Mouse (Mus musculus) MEL (cell line): ENCODE results near the gene Snd1. TPM values are rescaled to one million over a fixed set of nuclear protein-coding genes. Genes with fewer than 3 reads are reported as not detected.

Experiments
- DNase-seq: peaks from one replicate; pipeline ENCODE4 v3.0.0; 2011; ENCODE audit warnings: low read depth, low spot score
- H3K27ac ChIP-seq: 2 replicates; pipeline ENCODE4 v1.5.1; 2012; ENCODE audit warnings: low read depth, mild to moderate bottlenecking, control low read depth, low read length, moderate library complexity; ENCODE audit not compliant: control insufficient read depth
- H3K27me3 ChIP-seq, 2 experiments: fragments of 150-350 bp in 1 of 2; sonication (generic) in 1 of 2; 2 replicates each; pipeline ENCODE4 v1.6.1; 2012; ENCODE audit warnings: low read length in 2 of 2, mild to moderate bottlenecking in 2 of 2, improper control_type of control experiment in 1 of 2, moderate library complexity in 1 of 2; ENCODE audit not compliant: insufficient read depth in 2 of 2, control insufficient read depth in 1 of 2
- H3K36me3 ChIP-seq, 2 experiments: 2 replicates each; pipeline ENCODE4 v1.6.1; 2012 to 2014; ENCODE audit warnings: low read length in 2 of 2, improper control_type of control experiment in 1 of 2, inconsistent platforms in 1 of 2, mild to moderate bottlenecking in 1 of 2; ENCODE audit not compliant: insufficient read depth in 2 of 2, control insufficient read depth in 1 of 2
- H3K4me1 ChIP-seq, 2 experiments: fragments of 150-350 bp in 1 of 2; sonication (generic) in 1 of 2; 2 replicates each; pipeline ENCODE4 v1.6.1; 2012; ENCODE audit warnings: low read length in 2 of 2, improper control_type of control experiment in 1 of 2, mild to moderate bottlenecking in 1 of 2; ENCODE audit not compliant: insufficient read depth in 2 of 2, control insufficient read depth in 1 of 2
- H3K4me3 ChIP-seq, 2 experiments: fragments of 150-350 bp in 1 of 2; sonication (generic) in 1 of 2; 2 replicates each; pipeline ENCODE4 v1.5.1; 2012; ENCODE audit warnings: low read depth in 2 of 2, low read length in 2 of 2, mild to moderate bottlenecking in 2 of 2, moderate library complexity in 2 of 2, control low read depth in 1 of 2, improper control_type of control experiment in 1 of 2; ENCODE audit not compliant: control insufficient read depth in 1 of 2, insufficient read depth in 1 of 2
- H3K79me2 ChIP-seq: 2 replicates; pipeline ENCODE4 v1.6.1; 2012; ENCODE audit warnings: mild to moderate bottlenecking, low read length, moderate library complexity; ENCODE audit not compliant: control insufficient read depth, poor library complexity, insufficient read depth
- H3K9ac ChIP-seq: 2 replicates; pipeline ENCODE4 v1.6.1; 2012; ENCODE audit warnings: low read depth, mild to moderate bottlenecking, control low read depth, low read length, moderate library complexity; ENCODE audit not compliant: control insufficient read depth, poor library complexity, severe bottlenecking
- H3K9me3 ChIP-seq: fragments of 150-350 bp; sonication (generic); replicated peaks from 2 replicates; pipeline ENCODE4 v1.6.1; 2012; ENCODE audit warnings: mild to moderate bottlenecking, low read length, improper control_type of control experiment, moderate library complexity; ENCODE audit not compliant: insufficient read depth
- BHLHE40 ChIP-seq: IDR thresholded peaks from 2 replicates; pipeline ENCODE4 v1.6.1; 2012; ENCODE audit warnings: low read depth, mild to moderate bottlenecking, inconsistent platforms, low read length, improper control_type of control experiment, borderline replicate concordance
- E2F4 ChIP-seq: IDR thresholded peaks from 2 replicates; pipeline ENCODE4 v1.6.1; 2011; ENCODE audit warnings: low read depth, low read length, improper control_type of control experiment, borderline replicate concordance
- GATA1 ChIP-seq: IDR thresholded peaks from 2 replicates; pipeline ENCODE4 v1.6.1; 2011; ENCODE audit warnings: low read depth, low read length, improper control_type of control experiment
- KAT2A ChIP-seq: conservative IDR thresholded peaks from 2 replicates; pipeline ENCODE4 v1.6.1; 2012; ENCODE audit warnings: low read depth, low read length, improper control_type of control experiment, inconsistent platforms
- MAFK ChIP-seq: IDR thresholded peaks from 2 replicates; pipeline ENCODE4 v1.6.1; 2011; ENCODE audit warnings: low read depth, mild to moderate bottlenecking, low read length, improper control_type of control experiment, borderline replicate concordance
- MAX ChIP-seq: IDR thresholded peaks from 2 replicates; pipeline ENCODE4 v1.6.1; 2011; ENCODE audit warnings: low read length, improper control_type of control experiment
- MEF2A ChIP-seq: IDR thresholded peaks from 2 replicates; pipeline ENCODE4 v1.6.1; 2014; ENCODE audit warnings: low read depth, mild to moderate bottlenecking, inconsistent platforms, low read length, improper control_type of control experiment; ENCODE audit not compliant: poor library complexity, insufficient replicate concordance, severe bottlenecking; ENCODE audit errors: extremely low read depth
- MXI1 ChIP-seq: IDR thresholded peaks from 2 replicates; pipeline ENCODE4 v1.6.1; 2011; ENCODE audit warnings: mild to moderate bottlenecking, low read depth, low read length, improper control_type of control experiment
- MYC ChIP-seq: IDR thresholded peaks from 2 replicates; pipeline ENCODE4 v1.6.1; 2011; ENCODE audit warnings: low read depth, mild to moderate bottlenecking, low read length, improper control_type of control experiment, moderate library complexity
- NELFE ChIP-seq: IDR thresholded peaks from 2 replicates; pipeline ENCODE4 v1.6.1; 2011; ENCODE audit warnings: low read depth, low read length, improper control_type of control experiment
- NRF1 ChIP-seq: IDR thresholded peaks from 2 replicates; pipeline ENCODE4 v1.6.1; 2014; ENCODE audit warnings: low read depth, mild to moderate bottlenecking, inconsistent platforms, low read length, improper control_type of control experiment, moderate library complexity; ENCODE audit not compliant: poor library complexity, insufficient read depth, severe bottlenecking
- POLR2AphosphoS2 ChIP-seq: IDR thresholded peaks from 2 replicates; pipeline ENCODE4 v1.6.1; 2011; ENCODE audit warnings: low read length, improper control_type of control experiment
- RAD21 ChIP-seq: IDR thresholded peaks from 2 replicates; pipeline ENCODE4 v1.6.1; 2011; ENCODE audit warnings: mild to moderate bottlenecking, low read depth, low read length, improper control_type of control experiment
- RCOR1 ChIP-seq: IDR thresholded peaks from 2 replicates; pipeline ENCODE4 v1.6.1; 2012; ENCODE audit warnings: low read depth, mild to moderate bottlenecking, inconsistent platforms, low read length, improper control_type of control experiment
- SIN3A ChIP-seq: IDR thresholded peaks from 2 replicates; pipeline ENCODE4 v1.6.1; 2012; ENCODE audit warnings: low read length, improper control_type of control experiment, inconsistent platforms
- SMC3 ChIP-seq: IDR thresholded peaks from 2 replicates; pipeline ENCODE4 v1.6.1; 2011; ENCODE audit warnings: low read depth, low read length, improper control_type of control experiment
- TBP ChIP-seq: IDR thresholded peaks from 2 replicates; pipeline ENCODE4 v1.8.0; 2011; ENCODE audit warnings: low read depth, low read length, improper control_type of control experiment
- TCF12 ChIP-seq: IDR thresholded peaks from 2 replicates; pipeline ENCODE4 v1.6.1; 2014; ENCODE audit warnings: low read depth, mild to moderate bottlenecking, inconsistent platforms, low read length, improper control_type of control experiment, moderate library complexity
- UBTF ChIP-seq: IDR thresholded peaks from 2 replicates; pipeline ENCODE4 v1.6.1; 2012; ENCODE audit warnings: low read depth, mild to moderate bottlenecking, inconsistent platforms, low read length, improper control_type of control experiment, moderate library complexity, borderline replicate concordance; ENCODE audit not compliant: insufficient read depth
- ZKSCAN1 ChIP-seq: IDR thresholded peaks from 2 replicates; pipeline ENCODE4 v1.6.1; 2012; ENCODE audit warnings: low read depth, mild to moderate bottlenecking, inconsistent platforms, low read length, improper control_type of control experiment, moderate library complexity
- polyA plus RNA-seq, 2 experiments: library from polyadenylated mRNA; stranded (reverse) in 1 of 2; unstranded in 1 of 2; fragments of >175 nt in 1 of 2; fragments of >200 nt in 1 of 2; gene quantifications; 2 replicates each; pipeline versions ENCODE4 v1.2.1 to v1.2.4; 2012; ENCODE audit warnings: low replicate concordance in 2 of 2, low read depth in 1 of 2; ENCODE audit not compliant: insufficient read length in 2 of 2, insufficient read depth in 1 of 2, missing spikeins in 1 of 2
- total RNA-seq: library from RNA; depleted of rRNA; stranded (reverse); fragments of 300-350 nt; gene quantifications from 2 replicates; pipeline ENCODE4 v1.2.3, GENCODE M21; 2012

Snd1 gene
- total and polyA plus RNA-seq, 3 experiments = 192 to 280 TPM; not detected in 1

- no peaks in the 10 kb centered on the region for H3K9me3 ChIP-seq
- peaks cover 6 to 21% of the 10 kb centered on the region in 2 experiments for H3K4me1 ChIP-seq
- no peaks in the 10 kb centered on the region for H3K27me3 ChIP-seq
- peaks cover 4% of the 10 kb centered on the region; the same call in 1 of the 2 replicates for H3K79me2 ChIP-seq
- H3K27ac ChIP-seq = peak overlapping the region; percentile 50; the same call in 1 of the 2 replicates
- peaks cover 3 to 44% of the 10 kb centered on the region in 2 experiments; a peak in 3 of 4 replicates for H3K36me3 ChIP-seq
- no peak for DNase-seq
- no peak overlapping the region for H3K4me3 ChIP-seq
- TF ChIP-seq MEF2A (no peak), BHLHE40 (no peak), TCF12 (no peak), MAX (no peak), SMC3 (no peak), MAFK (no peak), POLR2AphosphoS2 (no peak), GATA1 (no peak), NRF1 (no peak), RAD21 (no peak), MYC (no peak), ZKSCAN1 (no peak), E2F4 (no peak), RCOR1 (no peak), KAT2A (no peak), UBTF (no peak), MXI1 (no peak), SIN3A (no peak), TBP (no peak)
- no peak overlapping the region for H3K9ac ChIP-seq
These were observed 146.5 kb downstream of the Snd1 start for GRCm38 (mm10) chr6:28621431-28621830.

GRCm38 (mm10) chr6:28621961-28622360 is 147.0 kb downstream of the Snd1 start:
- Histone ChIP-seq H3K4me1 (peaks cover 6 to 21% of the 10 kb centered on the region in 2 experiments), H3K36me3 (peaks cover 3 to 39% of the 10 kb centered on the region in 2 experiments; a peak in 3 of 4 replicates), H3K79me2 (peaks cover 2% of the 10 kb centered on the region; the same call in 1 of the 2 replicates), H3K9me3 (no peaks in the 10 kb centered on the region), H3K27ac (peak overlapping the region; percentile 50), H3K9ac (no peak overlapping the region), H3K27me3 (no peaks in the 10 kb centered on the region), H3K4me3 (no peak overlapping the region)
- DNase-seq = peak; percentile 40
- no peak for TF ChIP-seq ZKSCAN1
- TF ChIP-seq NELFE = no peak
